8 mouse cellular contexts compared by ENCODE assay signal in genomic region chr7:126429503-126429898, GRCm38 (mm10). TPM values are rescaled to one million over a fixed set of nuclear protein-coding genes. Genes with fewer than 3 reads are reported as not detected.
A peak's percentile ranks its signal among the peaks of the same experiment; 100 is the strongest.
DNase-seq lines count a peak whose midpoint lies in the region; ATAC-seq and TF ChIP-seq lines count a peak whose summit lies in the region.

No protein-coding gene starts in this region.

- no peak for TF ChIP-seq CTCF in cerebellum, adult 2 months (IDR thresholded peaks at IDR 0.05; ENCODE audit: borderline replicate concordance, insufficient read depth, low read depth, low read length)
- TF ChIP-seq CTCF in testis, adult 2 months (IDR thresholded peaks at IDR 0.05; ENCODE audit: control insufficient read depth, insufficient read depth, insufficient replicate concordance, low read depth, low read length) = no peak

- peak overlapping the region; percentile 99 for H3K4me2 ChIP-seq in liver, embryonic 15.5 days

- peak overlapping the region; percentile 15; the same call in 1 of the 2 replicates for H3K27ac ChIP-seq in cerebellum, adult 2 months (ENCODE audit: insufficient read depth, low read length)
- no peak overlapping the region for H3K27ac ChIP-seq in testis, adult 2 months (ENCODE audit: control insufficient read depth, insufficient read depth, low read depth, low read length)
- H3K27ac ChIP-seq in liver, embryonic 15.5 days (replicated peaks) = no peak overlapping the region

- no peak for ATAC-seq in liver, embryonic 15.5 days (ENCODE audit: insufficient read depth)

- peak overlapping the region; percentile 65 for H3K9ac ChIP-seq in liver, embryonic 15.5 days

- 10% methylated on average over 15 of the region's 15 CpGs for WGBS in cerebellum, adult 2 months
- 37% methylated on average over 15 of the region's 15 CpGs for WGBS in liver, embryonic 15.5 days (ENCODE audit: insufficient replicate concordance)

- H3K4me1 ChIP-seq in cerebellum, adult 2 months (ENCODE audit: control insufficient read depth, insufficient read depth, low read length) = peaks cover 9% of the 10 kb centered on the region; the same call in 1 of the 2 replicates
- H3K4me1 ChIP-seq in testis, adult 2 months (ENCODE audit: control insufficient read depth, insufficient read depth, low read length) = peaks cover 19% of the 10 kb centered on the region
- H3K4me1 ChIP-seq in liver, embryonic 15.5 days (replicated peaks) = peaks cover 27% of the 10 kb centered on the region

- no peak for DNase-seq in cerebellum, adult 2 months
- no peak for DNase-seq in cerebellum, postnatal 36 days
- no peak for DNase-seq in testis, postnatal 10 days (ENCODE audit: low spot score)
- DNase-seq in adrenal gland, adult 2 months = no peak
- DNase-seq in adrenal gland, postnatal 36 days = no peak
- no peak for DNase-seq in left cerebral cortex, postnatal 36 days (ENCODE audit: low spot score in 2 of 2)

- TF ChIP-seq POLR2A in cerebellum, adult 2 months (IDR thresholded peaks at IDR 0.05; ENCODE audit: borderline replicate concordance, insufficient read depth, low read length) = no peak
- TF ChIP-seq POLR2A in testis, adult 2 months (IDR thresholded peaks at IDR 0.05; ENCODE audit: control insufficient read depth, low read depth, low read length) = no peak; the same call in 1 of the 2 replicates

- H3K27me3 ChIP-seq in cerebellum, adult 2 months (ENCODE audit: control insufficient read depth, insufficient read depth, low read length) = no peaks in the 10 kb centered on the region
- no peaks in the 10 kb centered on the region for H3K27me3 ChIP-seq in testis, adult 2 months (ENCODE audit: control insufficient read depth, insufficient read depth, low read length)
- peaks cover 4% of the 10 kb centered on the region; the same call in 1 of the 2 replicates for H3K27me3 ChIP-seq in liver, embryonic 15.5 days

- H3K4me3 ChIP-seq in cerebellum, adult 2 months (replicated peaks; ENCODE audit: insufficient read depth, low read depth, low read length) = peak overlapping the region; percentile 82
- H3K4me3 ChIP-seq in testis, adult 2 months (ENCODE audit: control insufficient read depth, low read depth, low read length) = peak overlapping the region; percentile 97
- peak overlapping the region; percentile 71 for H3K4me3 ChIP-seq in liver, embryonic 15.5 days (replicated peaks)

- no peaks in the 10 kb centered on the region for H3K36me3 ChIP-seq in testis, adult 2 months (ENCODE audit: control insufficient read depth, insufficient read depth, low read length)
- H3K36me3 ChIP-seq in liver, embryonic 15.5 days (replicated peaks) = no peaks in the 10 kb centered on the region

- H3K9me3 ChIP-seq in liver, embryonic 15.5 days (replicated peaks) = no peaks in the 10 kb centered on the region

- intact Hi-C loops in left cerebral cortex, postnatal 36 days (cut with DNase I) = loop anchor here (2.0 kb wide), 1 partner anchor 73 kb away; the partner anchor contains the start of gene Atxn2l

RNA-seq across cellular contexts. Expression of gene Rabep2, which starts 0.9 kb away (rescaled TPM):
- 22.2 and 24.0 TPM in 2 replicates for polyA plus RNA-seq in cerebellum, adult 2 months (2012; rRNA removed)
- 17.6 and 17.7 TPM in 2 replicates for polyA plus RNA-seq in testis, adult 2 months (2012; rRNA removed)
- polyA plus RNA-seq in liver, embryonic 15.5 days (2015; fragmentation: Nextera tagmentation; extraction: Ambion mirVana) = 6.3 TPM in 2 replicates
- total RNA-seq in adrenal gland, adult 2 months (2021) = 10 to 100 TPM; 39.5 to 73.6 TPM
- polyA plus RNA-seq in adrenal gland, adult 2 months (2012; rRNA removed) = 55.5 and 69.8 TPM in 2 replicates
- total RNA-seq in adrenal gland, postnatal 36 days (2021) = 10 to 100 TPM; 48.4 to 72.8 TPM
- 10 to 100 TPM; 11.0 to 11.6 TPM for total RNA-seq in left cerebral cortex, postnatal 36 days (2021)

RNA-seq across cellular contexts. Expression of gene Cd19, which starts 14.8 kb away (rescaled TPM):
- polyA plus RNA-seq in cerebellum, adult 2 months (2012; rRNA removed) = 0.21 and 0.23 TPM in 2 replicates
- polyA plus RNA-seq in testis, adult 2 months (2012; rRNA removed) = 1.8 TPM in 2 replicates
- 2.3 and 3.1 TPM in 2 replicates for polyA plus RNA-seq in liver, embryonic 15.5 days (2015; fragmentation: Nextera tagmentation; extraction: Ambion mirVana)
- total RNA-seq in adrenal gland, adult 2 months (2021) = under 1 TPM; 0.24 to 0.29 TPM
- 0.50 and 0.73 TPM in 2 replicates for polyA plus RNA-seq in adrenal gland, adult 2 months (2012; rRNA removed)
- total RNA-seq in adrenal gland, postnatal 36 days (2021) = under 1 TPM in 1 of 2 experiments, not detected in 1; 0.82 TPM
- total RNA-seq in left cerebral cortex, postnatal 36 days (2021) = not detected

RNA-seq across cellular contexts. Expression of gene Nfatc2ip, which starts 33.0 kb away (rescaled TPM):
- polyA plus RNA-seq in cerebellum, adult 2 months (2012; rRNA removed) = 6.3 and 6.4 TPM in 2 replicates
- polyA plus RNA-seq in testis, adult 2 months (2012; rRNA removed) = 39.4 and 41.3 TPM in 2 replicates
- 2.0 and 2.9 TPM in 2 replicates for polyA plus RNA-seq in liver, embryonic 15.5 days (2015; fragmentation: Nextera tagmentation; extraction: Ambion mirVana)
- 1 to 10 TPM; 5.6 to 8.2 TPM for total RNA-seq in adrenal gland, adult 2 months (2021)
- polyA plus RNA-seq in adrenal gland, adult 2 months (2012; rRNA removed) = 4.9 and 5.4 TPM in 2 replicates
- 1 to 10 TPM; 6.5 TPM for total RNA-seq in adrenal gland, postnatal 36 days (2021)
- total RNA-seq in left cerebral cortex, postnatal 36 days (2021) = 1 to 10 TPM; 5.2 to 5.5 TPM

RNA-seq across cellular contexts. Expression of gene Atp2a1, which starts 33.4 kb away (rescaled TPM):
- 0.38 and 0.46 TPM in 2 replicates for polyA plus RNA-seq in cerebellum, adult 2 months (2012; rRNA removed)
- polyA plus RNA-seq in testis, adult 2 months (2012; rRNA removed) = 1.5 and 1.6 TPM in 2 replicates
- 9.8 and 16.5 TPM in 2 replicates for polyA plus RNA-seq in liver, embryonic 15.5 days (2015; fragmentation: Nextera tagmentation; extraction: Ambion mirVana)
- not detected for total RNA-seq in adrenal gland, adult 2 months (2021)
- not detected in 2 replicates for polyA plus RNA-seq in adrenal gland, adult 2 months (2012; rRNA removed)
- total RNA-seq in adrenal gland, postnatal 36 days (2021) = under 1 TPM in 1 of 2 experiments, not detected in 1; 0.33 TPM
- total RNA-seq in left cerebral cortex, postnatal 36 days (2021) = under 1 TPM in 1 of 2 experiments, not detected in 1; 0.54 TPM

RNA-seq across cellular contexts. Expression of gene Sh2b1, which starts 45.7 kb away (rescaled TPM):
- polyA plus RNA-seq in cerebellum, adult 2 months (2012; rRNA removed) = 69.0 and 69.5 TPM in 2 replicates
- polyA plus RNA-seq in testis, adult 2 months (2012; rRNA removed) = 39.2 and 41.1 TPM in 2 replicates
- polyA plus RNA-seq in liver, embryonic 15.5 days (2015; fragmentation: Nextera tagmentation; extraction: Ambion mirVana) = 13.6 and 15.1 TPM in 2 replicates
- 10 to 100 TPM; 54.4 to 61.2 TPM for total RNA-seq in adrenal gland, adult 2 months (2021)
- polyA plus RNA-seq in adrenal gland, adult 2 months (2012; rRNA removed) = 90.7 and 93.9 TPM in 2 replicates
- total RNA-seq in adrenal gland, postnatal 36 days (2021) = 10 to 100 TPM; 55.3 to 59.5 TPM
- total RNA-seq in left cerebral cortex, postnatal 36 days (2021) = 10 to 100 TPM; 68.5 to 73.5 TPM
